Mouse (Mus musculus) R1 (cell line): ENCODE measurements at regions not wholly inside any gene's neighbourhood (a gene's known extent, or its start where the extent isn't known, plus 50 kb on each side); places are given as distances from the start of the nearest gene placed in this dataset.

Experiments used
- DNase-seq: peaks from one replicate; pipeline ENCODE4 v3.0.0-alpha.2; 2018; ENCODE audit warnings: low read depth, low spot score

GRCm38 (mm10) chr4:125765171-125765570, 259.2 kb upstream of the Csf3r start:
- no peak for DNase-seq

GRCm38 (mm10) chr4:125777126-125777525, 247.2 kb upstream of the Csf3r start:
- DNase-seq: no peak

- peak; percentile 25 for DNase-seq
Measured at GRCm38 (mm10) chr4:125780113-125780512, 244.2 kb upstream of the Csf3r start.

- DNase-seq: no peak
Measured at GRCm38 (mm10) chr4:125780921-125781487, 243.3 kb upstream of the Csf3r start.

GRCm38 (mm10) chr4:125782346-125782745, 242.0 kb upstream of the Csf3r start:
- DNase-seq: no peak

- peak; percentile 61 for DNase-seq
Measured at GRCm38 (mm10) chr4:125786083-125786482, 238.3 kb upstream of the Csf3r start.

GRCm38 (mm10) chr4:125794679-125795078, 229.7 kb upstream of the Csf3r start:
- no peak for DNase-seq

- DNase-seq: peak; percentile 58
Measured at GRCm38 (mm10) chr4:125807923-125808322, 216.4 kb upstream of the Csf3r start.

- no peak for DNase-seq
Measured at GRCm38 (mm10) chr4:125809446-125810108, 214.8 kb upstream of the Csf3r start.

- no peak for DNase-seq
Measured at GRCm38 (mm10) chr4:125810247-125810646, 214.1 kb upstream of the Csf3r start.

GRCm38 (mm10) chr4:125814311-125814710, 210.0 kb upstream of the Csf3r start:
- no peak for DNase-seq

GRCm38 (mm10) chr4:125815276-125815675, 209.1 kb upstream of the Csf3r start:
- DNase-seq: no peak

- DNase-seq: no peak
Measured at GRCm38 (mm10) chr4:125824525-125824924, 199.8 kb upstream of the Csf3r start.

- no peak for DNase-seq
Measured at GRCm38 (mm10) chr4:125826416-125826815, 197.9 kb upstream of the Csf3r start.

GRCm38 (mm10) chr4:125835250-125835649, 189.1 kb upstream of the Csf3r start:
- peak; percentile 83 for DNase-seq

- DNase-seq: no peak
Measured at GRCm38 (mm10) chr4:125847568-125847967, 176.8 kb upstream of the Csf3r start.

- DNase-seq: peak; percentile 72
Measured at GRCm38 (mm10) chr4:125850300-125850699, 174.1 kb upstream of the Csf3r start.

GRCm38 (mm10) chr4:125852545-125852944, 171.8 kb upstream of the Csf3r start:
- no peak for DNase-seq

- no peak for DNase-seq
Measured at GRCm38 (mm10) chr4:125855983-125856591, 168.3 kb upstream of the Csf3r start.

GRCm38 (mm10) chr4:125856781-125857180, 167.6 kb upstream of the Csf3r start:
- DNase-seq: no peak

- peak; percentile 62 for DNase-seq
Measured at GRCm38 (mm10) chr4:125865057-125865456, 159.3 kb upstream of the Csf3r start.

- no peak for DNase-seq
Measured at GRCm38 (mm10) chr4:125865728-125866127, 158.6 kb upstream of the Csf3r start.

- no peak for DNase-seq
Measured at GRCm38 (mm10) chr4:125871211-125871610, 153.1 kb upstream of the Csf3r start.
